Mouse (Mus musculus): Measurements from ENCODE around the gene Mvb12b. TPM values are rescaled to one million over a fixed set of nuclear protein-coding genes. Genes with fewer than 3 reads are reported as not detected.

The Mvb12b gene
- polyA plus RNA-seq, 1 experiment from 2014 or later = 28.8 TPM

DNA sequence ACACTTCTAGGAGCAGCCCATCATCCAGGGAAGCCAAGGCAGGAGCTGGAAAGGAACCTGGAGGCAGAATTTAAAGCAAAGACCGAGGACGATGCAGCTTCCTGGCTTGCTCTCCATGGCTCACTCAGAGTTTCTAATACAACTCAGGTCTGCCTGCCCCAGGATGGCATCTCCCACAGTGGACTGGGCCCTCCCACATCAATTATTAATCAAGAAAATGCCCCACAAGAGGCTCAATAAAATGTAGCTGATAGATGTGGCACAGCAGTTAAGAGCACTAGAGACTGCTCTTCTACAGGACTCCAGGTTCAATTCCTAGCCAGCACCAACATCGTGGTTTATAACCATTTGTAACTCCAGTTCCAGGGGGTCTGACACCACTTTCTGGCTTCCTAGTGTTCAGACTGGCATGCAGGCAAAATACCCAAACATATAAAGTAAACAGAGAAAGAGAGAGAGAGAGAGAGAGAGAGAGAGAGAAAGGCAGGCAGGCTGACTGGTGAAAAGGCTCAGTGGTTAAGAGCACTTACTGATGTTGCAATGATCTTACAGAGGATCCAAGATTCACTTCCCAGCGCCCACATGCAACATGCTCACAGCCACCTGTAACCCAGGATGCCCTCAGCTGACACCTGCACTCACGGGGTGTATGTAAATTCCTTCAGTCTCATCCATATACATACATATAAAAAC lies 18.6 kb downstream of the Mvb12b start:
- DNase-seq (ENCODE audit: low spot score) = no peak
- Histone ChIP-seq H3K4me3 (no peak overlapping the region), H3K36me3 (peaks cover 41% of the 10 kb centered on the region), H3K27me3 (ENCODE audit: insufficient read depth, poor library complexity, severe bottlenecking) (peaks cover 6% of the 10 kb centered on the region; the same call in 1 of the 2 replicates), H3K27ac (no peak overlapping the region), H3K9me3 (peaks cover 11% of the 10 kb centered on the region; the same call in 1 of the 2 replicates), H3K4me1 (replicated peaks) (peaks cover 52% of the 10 kb centered on the region)
- WGBS = 88% methylated on average over 5 of the region's 5 CpGs

DNA sequence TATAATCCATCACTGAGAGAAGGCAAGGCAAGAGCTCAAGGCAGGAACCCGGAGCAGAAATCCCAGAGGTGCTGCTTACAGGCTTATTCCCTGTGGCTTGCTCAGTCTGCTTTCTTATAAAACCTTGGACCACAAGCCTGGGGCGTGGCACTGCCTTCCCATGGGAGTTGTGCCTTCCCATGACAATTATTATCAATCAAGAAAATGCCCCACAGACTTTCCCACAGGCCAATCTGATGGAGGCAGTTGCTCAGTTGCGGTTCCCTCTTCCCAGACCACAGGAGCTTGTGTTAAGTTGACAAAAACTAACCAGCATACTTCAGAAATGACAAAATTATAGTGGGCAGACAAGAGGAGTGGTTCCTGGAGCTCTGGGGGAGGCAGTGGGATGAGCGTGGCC lies 19.4 kb downstream of the Mvb12b start:
- H3K36me3 ChIP-seq = peaks cover 33% of the 10 kb centered on the region
- peaks cover 11% of the 10 kb centered on the region; the same call in 1 of the 2 replicates for H3K9me3 ChIP-seq
- WGBS = 85% methylated on average over 4 of the region's 4 CpGs
- H3K27me3 ChIP-seq (ENCODE audit: insufficient read depth, poor library complexity, severe bottlenecking) = 0 out of 2 replicates have a peak, but pooled peaks cover 6% of the 10 kb centered on the region
- no peak overlapping the region for H3K27ac ChIP-seq
- DNase-seq (ENCODE audit: low spot score) = no peak
- H3K4me1 ChIP-seq (replicated peaks) = peaks cover 44% of the 10 kb centered on the region
- H3K4me3 ChIP-seq = no peak overlapping the region

DNA sequence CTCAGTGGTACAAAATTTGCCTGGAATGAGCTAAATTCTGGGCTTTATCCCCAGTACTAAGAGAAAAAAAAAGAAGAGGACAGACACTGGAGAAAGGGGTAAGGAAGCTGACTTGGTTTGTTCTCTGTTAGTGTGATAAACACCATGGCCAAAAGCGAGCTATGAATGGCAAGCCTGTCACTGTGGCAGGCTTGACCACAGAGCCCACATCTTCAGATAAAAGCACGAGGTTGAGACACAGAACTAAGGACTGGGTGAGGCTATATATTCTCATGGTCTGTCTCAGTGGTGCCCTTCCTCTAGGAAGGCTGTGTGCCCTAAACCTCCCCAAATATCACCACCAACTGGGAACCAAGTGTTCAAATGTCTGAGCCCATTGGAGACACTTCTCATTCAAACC lies 31.0 kb downstream of the Mvb12b start:
- peaks cover 10% of the 10 kb centered on the region for H3K36me3 ChIP-seq
- no peak overlapping the region for H3K27ac ChIP-seq
- H3K4me3 ChIP-seq = no peak overlapping the region
- no peak for DNase-seq (ENCODE audit: low spot score)
- H3K27me3 ChIP-seq (ENCODE audit: insufficient read depth, poor library complexity, severe bottlenecking) = no peaks in the 10 kb centered on the region
- 74% methylated on average over 2 of the region's 2 CpGs for WGBS
- peaks cover 33% of the 10 kb centered on the region for H3K4me1 ChIP-seq (replicated peaks)
- H3K9me3 ChIP-seq = no peaks in the 10 kb centered on the region

DNA sequence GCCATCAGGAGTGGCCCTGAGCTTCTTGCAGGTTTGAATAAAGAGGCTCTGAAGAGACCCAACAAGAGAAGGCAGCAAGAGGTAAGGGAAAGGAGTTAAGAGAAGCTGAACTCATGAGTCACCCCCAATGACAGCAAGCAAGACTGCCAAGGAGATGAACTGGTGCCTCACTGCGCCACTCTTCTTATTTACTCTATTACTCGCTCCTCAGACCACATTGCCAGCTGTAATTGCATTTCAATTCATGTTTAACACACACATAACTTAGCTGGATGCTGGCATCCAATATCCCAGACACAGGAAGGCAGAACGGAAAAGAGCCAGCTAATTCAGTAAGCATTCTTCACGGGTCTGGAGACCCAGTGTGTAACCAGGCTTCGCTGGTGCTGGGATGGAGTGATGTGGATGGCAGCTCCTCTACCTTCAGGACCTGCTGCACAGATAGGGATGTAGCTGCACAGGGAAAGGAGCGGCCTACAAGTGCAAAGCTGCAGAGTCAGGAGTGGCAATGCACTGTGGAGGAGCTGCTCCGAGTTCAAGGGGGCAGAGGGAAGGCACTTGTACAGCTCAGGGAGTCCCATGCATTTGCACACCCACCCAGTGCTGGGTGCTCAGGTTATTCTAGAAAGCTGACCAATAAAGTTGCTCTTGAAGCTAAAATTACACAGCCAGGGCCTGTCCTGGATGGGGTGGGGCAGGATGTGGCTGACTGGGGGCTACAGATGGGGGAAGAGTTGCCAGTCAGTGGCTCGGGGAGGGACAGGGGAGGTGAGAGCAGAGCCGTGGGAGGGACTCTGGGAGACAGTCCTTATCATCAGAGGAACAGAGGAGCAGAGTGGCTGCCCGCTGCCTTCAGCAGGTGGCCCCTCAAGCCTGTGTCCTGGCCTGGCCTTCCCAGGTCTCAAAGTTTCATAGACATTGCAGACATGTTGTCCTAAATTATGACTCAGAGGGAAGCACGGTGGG lies 34.5 kb downstream of the Mvb12b start:
- Histone ChIP-seq H3K4me1 (replicated peaks) (peaks cover 28% of the 10 kb centered on the region), H3K4me3 (no peak overlapping the region), H3K9me3 (no peaks in the 10 kb centered on the region), H3K36me3 (peaks cover 27% of the 10 kb centered on the region), H3K27ac (peak overlapping the region; percentile 40), H3K27me3 (ENCODE audit: insufficient read depth, poor library complexity, severe bottlenecking) (no peaks in the 10 kb centered on the region)
- DNase-seq (ENCODE audit: low spot score) = no peak
- 87% methylated on average over 11 of the region's 11 CpGs for WGBS

DNA sequence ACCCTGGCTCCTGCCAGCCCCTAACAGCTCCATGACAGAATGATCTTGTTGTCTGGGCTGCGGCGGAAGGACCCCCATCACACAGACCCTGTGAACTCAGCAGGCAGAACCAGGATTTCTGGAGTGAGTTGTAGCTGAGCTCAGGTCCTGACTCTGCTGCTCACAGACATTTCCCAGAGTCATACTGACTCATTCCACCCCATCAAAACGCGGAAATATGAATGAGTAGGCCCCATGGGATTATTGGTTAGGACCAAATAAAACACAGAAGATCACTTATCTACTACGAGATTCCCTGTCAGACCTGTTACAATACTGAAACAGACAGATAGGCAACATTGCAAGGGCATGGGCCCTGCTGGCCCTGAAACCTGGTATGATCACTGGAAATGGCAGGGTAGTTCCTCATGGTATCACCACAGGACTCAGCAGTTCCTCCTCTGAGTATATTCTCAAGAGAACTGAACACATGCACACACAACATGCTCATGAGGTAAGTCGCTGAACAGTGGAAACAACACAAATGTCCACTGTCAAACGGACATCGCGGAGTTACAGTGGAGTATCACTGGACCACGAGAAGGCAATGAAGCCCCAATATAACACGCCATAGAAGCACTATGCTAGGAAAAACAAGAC lies 40.4 kb downstream of the Mvb12b start:
- H3K9me3 ChIP-seq = no peaks in the 10 kb centered on the region
- H3K27me3 ChIP-seq (ENCODE audit: insufficient read depth, poor library complexity, severe bottlenecking) = no peaks in the 10 kb centered on the region
- H3K27ac ChIP-seq = peak overlapping the region; percentile 75
- WGBS = 89% methylated on average over 11 of the region's 11 CpGs
- no peak for DNase-seq (ENCODE audit: low spot score)
- peaks cover 41% of the 10 kb centered on the region for H3K36me3 ChIP-seq
- H3K4me1 ChIP-seq (replicated peaks) = peaks cover 37% of the 10 kb centered on the region
- H3K4me3 ChIP-seq = no peak overlapping the region

DNA sequence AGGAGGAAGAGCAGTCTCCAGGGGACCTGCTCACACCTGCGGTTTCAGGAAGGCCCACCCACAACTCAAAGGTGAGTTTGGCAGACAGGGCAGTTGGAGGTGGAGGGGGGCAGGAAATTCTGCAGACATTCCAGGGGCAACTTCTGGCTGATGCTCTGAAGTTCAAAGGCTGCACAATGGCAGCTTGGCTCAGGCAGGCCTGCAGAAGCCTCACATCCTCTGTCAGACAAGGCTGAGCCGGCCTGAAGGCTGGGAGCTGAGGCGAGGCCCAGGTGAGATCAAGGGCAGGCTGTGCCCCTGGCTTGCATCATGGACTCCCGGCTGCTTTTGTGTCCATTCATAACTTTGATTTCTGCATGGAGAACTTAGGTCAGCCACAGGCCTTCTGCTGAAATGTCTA lies 41.1 kb downstream of the Mvb12b start:
- Histone ChIP-seq H3K27ac (peak overlapping the region; percentile 75), H3K4me3 (no peak overlapping the region), H3K9me3 (no peaks in the 10 kb centered on the region), H3K27me3 (ENCODE audit: insufficient read depth, poor library complexity, severe bottlenecking) (no peaks in the 10 kb centered on the region), H3K4me1 (replicated peaks) (peaks cover 42% of the 10 kb centered on the region), H3K36me3 (peaks cover 41% of the 10 kb centered on the region)
- DNase-seq (ENCODE audit: low spot score) = no peak
- 59% methylated on average over 4 of the region's 4 CpGs for WGBS

DNA sequence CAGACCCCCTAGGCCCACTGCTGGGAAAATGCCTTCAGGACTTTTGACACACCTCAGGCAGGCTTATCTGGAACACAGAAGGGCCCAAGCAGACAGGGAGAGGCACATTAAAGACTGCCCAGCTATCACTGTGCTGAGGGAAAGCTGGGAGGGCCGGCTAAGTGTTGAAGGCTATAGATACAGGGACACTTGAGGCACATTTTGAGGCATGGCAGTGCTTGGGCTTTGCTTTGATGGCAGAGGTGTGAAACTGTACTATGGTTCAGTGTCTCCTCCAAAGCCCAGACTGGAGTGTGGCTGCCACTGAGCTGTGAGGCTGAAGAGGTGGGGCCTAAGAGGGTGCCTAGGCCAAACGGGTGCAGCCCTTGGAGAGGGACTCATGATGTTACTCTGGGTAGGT lies 44.1 kb downstream of the Mvb12b start:
- WGBS = 80% methylated on average over 2 of the region's 2 CpGs
- no peak for DNase-seq (ENCODE audit: low spot score)
- H3K4me3 ChIP-seq = no peak overlapping the region
- peak overlapping the region; percentile 73 for H3K27ac ChIP-seq
- H3K27me3 ChIP-seq (ENCODE audit: insufficient read depth, poor library complexity, severe bottlenecking) = no peaks in the 10 kb centered on the region
- H3K4me1 ChIP-seq (replicated peaks) = peaks cover 64% of the 10 kb centered on the region
- peaks cover 28% of the 10 kb centered on the region for H3K36me3 ChIP-seq
- no peaks in the 10 kb centered on the region for H3K9me3 ChIP-seq

DNA sequence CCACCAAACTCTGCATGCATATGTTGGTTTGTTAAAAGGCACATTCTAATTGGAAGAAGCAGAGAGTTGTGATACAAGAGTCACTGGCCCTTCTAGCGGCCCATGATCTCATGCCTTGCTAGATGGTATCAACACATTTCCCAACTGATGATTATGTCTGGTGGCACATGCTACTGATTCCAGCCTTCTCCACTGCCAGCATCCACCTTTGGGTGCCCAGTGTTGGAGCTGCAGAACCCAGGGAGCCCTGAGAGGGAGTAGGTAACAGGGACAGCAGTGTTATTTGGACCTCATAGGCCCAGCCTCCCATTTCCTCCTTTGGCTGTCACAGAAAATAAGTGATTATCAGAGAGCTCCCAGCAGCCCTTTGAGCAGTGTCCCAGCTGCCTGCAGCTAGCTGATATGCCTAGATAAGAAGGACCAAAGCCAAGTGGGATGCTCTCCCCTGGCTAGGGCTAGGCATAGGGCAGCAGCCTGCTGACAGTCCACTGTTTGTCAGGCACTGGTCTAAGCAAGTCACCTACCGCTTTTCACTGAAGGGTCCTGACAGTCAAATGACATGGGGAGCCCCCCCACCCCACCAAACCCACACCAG lies 44.7 kb downstream of the Mvb12b start:
- no peak for DNase-seq (ENCODE audit: low spot score)
- 88% methylated on average over 2 of the region's 2 CpGs for WGBS
- Histone ChIP-seq H3K4me3 (no peak overlapping the region), H3K4me1 (replicated peaks) (peaks cover 63% of the 10 kb centered on the region), H3K27me3 (ENCODE audit: insufficient read depth, poor library complexity, severe bottlenecking) (no peaks in the 10 kb centered on the region), H3K36me3 (peaks cover 34% of the 10 kb centered on the region), H3K27ac (peak overlapping the region; percentile 73), H3K9me3 (no peaks in the 10 kb centered on the region)

DNA sequence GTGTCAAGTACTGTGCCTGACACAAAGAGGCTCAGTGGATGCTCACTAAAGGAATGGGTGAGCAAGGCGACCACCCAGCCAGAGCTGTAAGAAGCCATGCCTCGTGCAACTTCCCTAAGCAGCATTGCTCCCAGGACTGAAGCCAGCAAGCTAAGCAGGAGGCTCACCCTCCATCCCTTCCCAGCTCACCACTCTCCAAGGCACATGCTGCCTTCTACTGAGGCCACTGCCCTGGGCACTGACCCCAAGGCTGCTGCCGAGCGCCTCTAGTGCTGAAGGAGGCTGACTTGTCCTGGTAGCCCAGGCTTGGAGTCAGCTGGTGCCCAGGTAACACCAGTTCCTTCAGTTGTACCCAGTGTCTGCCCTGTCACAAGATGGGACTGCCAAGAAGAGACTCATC lies 45.8 kb downstream of the Mvb12b start:
- Histone ChIP-seq H3K36me3 (peaks cover 36% of the 10 kb centered on the region), H3K4me1 (replicated peaks) (peaks cover 61% of the 10 kb centered on the region), H3K27me3 (ENCODE audit: insufficient read depth, poor library complexity, severe bottlenecking) (no peaks in the 10 kb centered on the region), H3K9me3 (no peaks in the 10 kb centered on the region), H3K4me3 (no peak overlapping the region), H3K27ac (0 out of 2 replicates have a peak overlapping the region, but pooled peaks have one; percentile 50)
- no peak for DNase-seq (ENCODE audit: low spot score)
- 81% methylated on average over 4 of the region's 4 CpGs for WGBS

DNA sequence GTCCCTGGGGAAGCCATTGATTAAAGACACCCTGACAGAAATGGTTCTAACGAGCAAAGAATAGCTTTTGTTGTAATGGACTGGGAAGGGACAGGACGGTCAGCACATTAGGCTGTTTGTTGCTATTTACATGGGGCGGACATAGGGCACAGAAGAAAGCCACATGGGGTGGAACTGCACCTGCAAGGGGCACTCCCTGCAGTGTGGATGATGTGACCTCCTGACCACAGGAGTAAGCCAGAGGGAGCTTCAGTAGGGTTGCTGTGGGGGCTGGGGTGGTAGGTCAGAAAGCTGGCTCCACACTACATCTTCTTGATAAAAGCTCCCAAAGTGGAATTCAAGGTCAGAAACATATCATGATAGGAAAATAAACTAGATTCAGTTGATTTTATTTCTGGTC lies 47.3 kb downstream of the Mvb12b start:
- DNase-seq (ENCODE audit: low spot score) = no peak
- peaks cover 36% of the 10 kb centered on the region for H3K36me3 ChIP-seq
- peaks cover 58% of the 10 kb centered on the region for H3K4me1 ChIP-seq (replicated peaks)
- WGBS = 63% methylated on average over 3 of the region's 3 CpGs
- no peak overlapping the region for H3K4me3 ChIP-seq
- H3K27me3 ChIP-seq (ENCODE audit: insufficient read depth, poor library complexity, severe bottlenecking) = no peaks in the 10 kb centered on the region
- H3K9me3 ChIP-seq = no peaks in the 10 kb centered on the region
- peak overlapping the region; percentile 31; the same call in 1 of the 2 replicates for H3K27ac ChIP-seq

DNA sequence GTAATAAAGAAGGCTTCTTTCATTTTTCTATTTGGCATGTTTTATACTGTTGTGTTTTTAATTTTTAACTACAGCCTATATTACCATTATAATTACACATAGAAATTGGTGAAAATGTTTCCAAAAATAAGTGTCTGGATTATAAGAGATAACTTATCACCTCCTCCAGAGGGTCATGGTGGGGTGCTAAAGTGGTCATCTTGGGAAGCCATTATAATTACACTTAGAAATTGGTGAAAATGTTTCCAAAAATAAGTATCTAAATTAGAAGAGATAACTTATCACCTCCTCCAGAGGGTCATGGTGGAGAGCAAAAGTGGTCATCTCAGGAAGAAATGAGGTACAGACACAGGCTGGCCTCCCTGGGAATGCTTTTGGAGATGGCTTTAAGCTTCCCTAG lies 48.5 kb downstream of the Mvb12b start:
- no peaks in the 10 kb centered on the region for H3K27me3 ChIP-seq (ENCODE audit: insufficient read depth, poor library complexity, severe bottlenecking)
- no peak overlapping the region for H3K4me3 ChIP-seq
- 0 out of 2 replicates have a peak overlapping the region, but pooled peaks have one; percentile 45 for H3K27ac ChIP-seq
- H3K9me3 ChIP-seq = no peaks in the 10 kb centered on the region
- DNase-seq (ENCODE audit: low spot score) = no peak
- H3K36me3 ChIP-seq = peaks cover 32% of the 10 kb centered on the region
- peaks cover 46% of the 10 kb centered on the region for H3K4me1 ChIP-seq (replicated peaks)

DNA sequence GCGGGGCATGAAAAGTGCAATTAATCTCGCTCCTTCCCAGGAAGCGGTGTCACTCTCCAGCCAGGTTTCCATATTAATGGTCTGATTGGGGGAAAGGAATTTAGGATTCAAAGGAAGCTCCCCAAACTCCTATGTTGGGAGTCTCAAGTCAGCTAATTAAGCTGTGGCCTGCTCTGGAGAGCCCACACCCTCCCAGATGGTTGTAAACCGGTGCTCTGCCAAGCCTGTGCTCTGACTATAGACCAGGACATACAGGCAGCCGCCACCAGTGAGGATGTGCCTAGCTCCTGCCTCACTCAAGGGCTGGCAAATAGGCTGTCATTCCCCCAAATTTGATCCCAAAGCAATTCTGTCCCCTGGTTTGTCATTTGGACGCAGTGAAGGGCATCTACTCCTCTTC lies 50.4 kb downstream of the Mvb12b start:
- no peak for DNase-seq (ENCODE audit: low spot score)
- H3K9me3 ChIP-seq = no peaks in the 10 kb centered on the region
- H3K4me3 ChIP-seq = no peak overlapping the region
- no peak overlapping the region for H3K27ac ChIP-seq
- WGBS = 86% methylated on average over 6 of the region's 6 CpGs
- H3K36me3 ChIP-seq = peaks cover 44% of the 10 kb centered on the region
- H3K27me3 ChIP-seq (ENCODE audit: insufficient read depth, poor library complexity, severe bottlenecking) = no peaks in the 10 kb centered on the region
- H3K4me1 ChIP-seq (replicated peaks) = peaks cover 49% of the 10 kb centered on the region
